Mouse (Mus musculus): Measurements from ENCODE around the gene Eif5a2.

- no peak for TF ChIP-seq CTCF (IDR thresholded peaks at IDR 0.05; ENCODE audit: insufficient read depth, low read depth, low read length)
- no peak for TF ChIP-seq POLR2A (IDR thresholded peaks at IDR 0.05; ENCODE audit: insufficient read depth, low read depth, low read length)
Observed at GRCm38 (mm10) chr3:28748956-28749355, 32.1 kb upstream of the Eif5a2 start.

Measured in olfactory bulb, adult 2 months (tissue).